22 mouse cellular contexts compared by ENCODE assay signal in the genomic region with DNA sequence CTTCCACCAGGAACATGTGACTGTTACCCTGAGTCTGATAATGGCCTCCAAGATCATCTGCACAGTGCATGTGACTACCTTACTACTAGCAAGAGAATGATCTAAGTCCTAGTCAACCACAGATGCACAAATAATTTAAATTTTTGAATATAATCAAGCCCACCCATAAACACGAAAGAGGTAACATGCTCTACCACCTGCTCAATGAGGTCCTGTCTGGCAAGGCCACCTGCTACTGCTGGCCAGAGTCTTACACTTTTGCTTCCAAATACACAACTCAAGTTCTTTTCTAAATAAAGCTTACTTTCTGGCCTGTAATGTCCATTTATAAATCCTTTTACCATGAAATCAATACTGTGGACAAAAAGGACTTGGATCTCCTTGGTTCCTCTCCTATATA.
"Had no signal": no experiment of that assay in that cellular context is flagged by ENCODE, and none has a peak within 500 bp of the region (broad histone marks: within the 10 kb centered on the region; RNA-seq: fewer than 3 reads in every experiment).

No protein-coding gene starts in this region.

- H3K4me3 ChIP-seq: gastrocnemius, adult 2 months; heart, embryonic 13.5 days; heart, embryonic 15.5 days; hindbrain, embryonic 10.5 days; hindbrain, embryonic 12.5 days; intestine, embryonic 15.5 days; layer of hippocampus, adult 2 months; left cerebral cortex, adult 2 months; limb, embryonic 10.5 days; limb, embryonic 12.5 days had no signal

- H3K36me3 ChIP-seq: heart, embryonic 15.5 days; intestine, embryonic 15.5 days; limb, embryonic 12.5 days had no signal

- H3K27ac ChIP-seq: gastrocnemius, adult 2 months; heart, embryonic 13.5 days; heart, embryonic 15.5 days; hindbrain, embryonic 10.5 days; hindbrain, embryonic 12.5 days; hindbrain, embryonic 14.5 days; intestine, embryonic 15.5 days; layer of hippocampus, adult 2 months; left cerebral cortex, adult 2 months; limb, embryonic 10.5 days; limb, embryonic 12.5 days had no signal

- H3K4me1 ChIP-seq: intestine, embryonic 15.5 days had no signal

- DNase-seq: gastrocnemius, adult 2 months; gastrocnemius, postnatal 10 days; gastrocnemius, postnatal 25 days; heart, adult 18-20 months; heart, postnatal 10 days; heart, postnatal 4 days; kidney, adult 18-20 months; kidney, adult 8-10 months; kidney, postnatal 10 days; kidney, postnatal 25 days; kidney, postnatal 4 days; liver had no signal

- H3K9me3 ChIP-seq: heart, embryonic 13.5 days; heart, embryonic 15.5 days; hindbrain, embryonic 12.5 days; intestine, embryonic 15.5 days; limb, embryonic 10.5 days; limb, embryonic 12.5 days had no signal

- H3K27me3 ChIP-seq: heart, embryonic 13.5 days; heart, embryonic 15.5 days; hindbrain, embryonic 12.5 days; intestine, embryonic 15.5 days; limb, embryonic 12.5 days had no signal
